Mouse (Mus musculus) kidney, embryonic 14.5 days (tissue): Measurements from ENCODE around the gene Sox6. TPM values are rescaled to one million over a fixed set of nuclear protein-coding genes. Genes with fewer than 3 reads are reported as not detected.

Experiments used
- ATAC-seq: fragments of 200-750 bp; cut with Nextera tagmentation; 2 replicates; pipeline ENCODE4 v1.8.0; 2017; ENCODE audit warnings: moderate number of reproducible peaks, mild to moderate bottlenecking, moderate TSS enrichment, moderate library complexity; ENCODE audit not compliant: low FRiP score, low TSS enrichment
- H3K27ac ChIP-seq: fragments of 300-500 bp; sonication (generic); 2 replicates; pipeline ENCODE4 v1.5.1; 2014; ENCODE audit warnings: low read depth, mild to moderate bottlenecking, low read length, moderate library complexity, mixed read lengths
- H3K27me3 ChIP-seq: fragments of 300-500 bp; sonication (generic); 2 replicates; pipeline ENCODE4 v1.6.1; 2014; ENCODE audit warnings: mild to moderate bottlenecking, low read length; ENCODE audit not compliant: control insufficient read depth, insufficient read depth
- H3K36me3 ChIP-seq: fragments of 300-500 bp; sonication (generic); 2 replicates; pipeline ENCODE4 v1.6.1; 2014; ENCODE audit warnings: low read length, mixed read lengths; ENCODE audit not compliant: control insufficient read depth, insufficient read depth
- H3K4me1 ChIP-seq: fragments of 300-500 bp; sonication (generic); 2 replicates; pipeline ENCODE4 v1.6.1; 2014; ENCODE audit warnings: low read length, mixed read lengths; ENCODE audit not compliant: control insufficient read depth, insufficient read depth
- H3K4me2 ChIP-seq: fragments of 300-500 bp; sonication (generic); replicated peaks from 2 replicates; pipeline ENCODE4 v1.6.1; 2014; ENCODE audit warnings: low read depth, mild to moderate bottlenecking, low read length
- H3K4me3 ChIP-seq: fragments of 300-500 bp; sonication (generic); 2 replicates; pipeline ENCODE4 v1.5.1; 2014; ENCODE audit warnings: mild to moderate bottlenecking, low read length
- H3K9ac ChIP-seq: fragments of 300-500 bp; sonication (generic); 2 replicates; pipeline ENCODE4 v1.6.1; 2014; ENCODE audit warnings: low read depth, mild to moderate bottlenecking, low read length, moderate library complexity
- H3K9me3 ChIP-seq: fragments of 300-500 bp; sonication (generic); 2 replicates; pipeline ENCODE4 v1.6.1; 2016; ENCODE audit warnings: low read length; ENCODE audit not compliant: control insufficient read depth
- WGBS: fragments of 180-500 bp; shearing (Covaris S2); extraction: QIAGEN DNeasy Blood & Tissue Kit; methylation state at CpG from one replicate; pipeline ENCODE4 v1.1.7; 2014; 5-methylcytosine and 5-hydroxymethylcytosine counted together
- polyA plus RNA-seq: library from polyadenylated mRNA; unstranded; fragments of >200 nt; fragmentation: Nextera tagmentation; extraction: Ambion mirVana; gene quantifications from 2 replicates; pipeline ENCODE4 v1.2.1, GENCODE M21; 2014

The Sox6 gene
- polyA plus RNA-seq, 1 experiment from 2014 or later, result 15.1 TPM

DNA sequence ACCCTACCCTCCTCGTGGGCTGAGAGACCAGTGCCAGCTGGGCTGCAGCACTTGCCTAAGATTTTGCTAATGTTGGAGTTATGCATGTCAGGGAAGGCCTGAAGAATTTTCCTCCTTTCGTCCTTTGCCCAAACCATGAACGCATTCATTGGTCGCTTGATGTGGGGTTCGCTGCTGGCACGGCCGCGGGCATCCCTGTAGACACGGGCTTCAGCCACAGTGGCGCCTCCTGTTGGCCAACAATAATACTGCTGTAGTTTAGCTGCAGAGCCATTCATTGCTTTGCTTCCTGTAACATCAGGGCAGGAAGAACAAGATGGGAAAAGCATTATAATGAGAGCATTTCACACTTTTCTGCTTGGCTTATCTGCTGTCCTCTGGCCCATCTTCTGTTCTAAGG lies 549.0 kb downstream of the Sox6 start:
- Histone ChIP-seq H3K4me3 (no peak overlapping the region), H3K27me3 (no peaks in the 10 kb centered on the region; the same call in 1 of the 2 replicates), H3K4me2 (no peak overlapping the region), H3K36me3 (no peaks in the 10 kb centered on the region), H3K27ac (no peak overlapping the region), H3K9me3 (no peaks in the 10 kb centered on the region), H3K4me1 (no peaks in the 10 kb centered on the region), H3K9ac (no peak overlapping the region)
- WGBS, result 69% methylated on average over 10 of the region's 10 CpGs
- no peak for ATAC-seq

DNA sequence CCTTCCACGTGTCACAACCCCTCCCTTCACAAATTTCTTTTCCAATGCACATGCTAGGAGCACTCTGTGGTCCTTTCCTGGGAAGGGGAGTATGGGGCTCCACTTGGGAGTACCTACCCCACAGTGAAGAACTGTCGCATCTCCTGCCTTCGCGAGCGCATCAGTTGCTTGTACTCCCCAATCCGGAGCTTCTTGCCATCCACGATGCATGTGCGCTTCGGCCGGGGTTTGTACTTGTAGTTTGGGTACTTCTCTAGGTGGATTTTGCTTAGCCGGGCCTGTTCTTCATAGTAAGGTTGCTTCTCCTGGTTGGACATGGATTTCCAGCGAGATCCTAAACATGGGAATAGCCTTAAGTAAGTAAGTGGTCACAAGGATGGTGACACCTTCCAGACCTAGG lies 552.2 kb downstream of the Sox6 start:
- H3K27ac ChIP-seq, result no peak overlapping the region
- no peaks in the 10 kb centered on the region for H3K9me3 ChIP-seq
- no peak overlapping the region for H3K4me3 ChIP-seq
- 89% methylated on average over 12 of the region's 12 CpGs for WGBS
- no peaks in the 10 kb centered on the region for H3K4me1 ChIP-seq
- H3K9ac ChIP-seq, result no peak overlapping the region
- H3K4me2 ChIP-seq, result no peak overlapping the region
- no peaks in the 10 kb centered on the region for H3K36me3 ChIP-seq
- no peak for ATAC-seq
- H3K27me3 ChIP-seq, result no peaks in the 10 kb centered on the region

- no peak overlapping the region for H3K27ac ChIP-seq
- ATAC-seq, result no peak
- H3K4me3 ChIP-seq, result no peak overlapping the region
- no peak overlapping the region for H3K4me2 ChIP-seq
- no peak overlapping the region for H3K9ac ChIP-seq
- 85% methylated on average over 2 of the region's 2 CpGs for WGBS
- no peaks in the 10 kb centered on the region for H3K27me3 ChIP-seq
- no peaks in the 10 kb centered on the region for H3K9me3 ChIP-seq
- H3K36me3 ChIP-seq, result no peaks in the 10 kb centered on the region
- H3K4me1 ChIP-seq, result no peaks in the 10 kb centered on the region
Observed at GRCm38 (mm10) chr7:115485664-115486409, 552.8 kb downstream of the Sox6 start.

DNA sequence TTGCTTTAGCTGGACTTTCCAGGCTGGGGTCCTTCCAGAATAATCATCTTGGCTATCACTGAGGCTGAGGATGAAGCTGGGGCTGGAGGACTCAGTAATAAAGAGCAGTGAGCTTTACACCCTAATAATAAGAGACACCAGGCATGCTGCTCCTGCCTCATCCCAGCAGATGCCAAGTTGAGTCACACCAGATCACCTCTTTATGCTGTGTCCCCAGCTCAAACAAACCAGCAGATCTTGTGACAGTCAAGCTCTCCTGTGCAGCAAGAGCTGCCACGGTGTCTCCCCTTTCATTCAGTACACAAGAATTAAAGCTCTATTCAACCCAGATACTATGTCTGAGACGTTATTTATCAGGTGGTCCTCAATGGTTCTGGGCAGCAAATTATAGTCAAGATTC lies 560.8 kb downstream of the Sox6 start:
- H3K4me3 ChIP-seq, result no peak overlapping the region
- no peak for ATAC-seq
- H3K9me3 ChIP-seq, result no peaks in the 10 kb centered on the region
- no peaks in the 10 kb centered on the region for H3K27me3 ChIP-seq
- H3K4me1 ChIP-seq, result no peaks in the 10 kb centered on the region
- 61% methylated on average over 2 of the region's 2 CpGs for WGBS
- H3K27ac ChIP-seq, result no peak overlapping the region
- no peak overlapping the region for H3K4me2 ChIP-seq
- H3K36me3 ChIP-seq, result no peaks in the 10 kb centered on the region
- no peak overlapping the region for H3K9ac ChIP-seq

DNA sequence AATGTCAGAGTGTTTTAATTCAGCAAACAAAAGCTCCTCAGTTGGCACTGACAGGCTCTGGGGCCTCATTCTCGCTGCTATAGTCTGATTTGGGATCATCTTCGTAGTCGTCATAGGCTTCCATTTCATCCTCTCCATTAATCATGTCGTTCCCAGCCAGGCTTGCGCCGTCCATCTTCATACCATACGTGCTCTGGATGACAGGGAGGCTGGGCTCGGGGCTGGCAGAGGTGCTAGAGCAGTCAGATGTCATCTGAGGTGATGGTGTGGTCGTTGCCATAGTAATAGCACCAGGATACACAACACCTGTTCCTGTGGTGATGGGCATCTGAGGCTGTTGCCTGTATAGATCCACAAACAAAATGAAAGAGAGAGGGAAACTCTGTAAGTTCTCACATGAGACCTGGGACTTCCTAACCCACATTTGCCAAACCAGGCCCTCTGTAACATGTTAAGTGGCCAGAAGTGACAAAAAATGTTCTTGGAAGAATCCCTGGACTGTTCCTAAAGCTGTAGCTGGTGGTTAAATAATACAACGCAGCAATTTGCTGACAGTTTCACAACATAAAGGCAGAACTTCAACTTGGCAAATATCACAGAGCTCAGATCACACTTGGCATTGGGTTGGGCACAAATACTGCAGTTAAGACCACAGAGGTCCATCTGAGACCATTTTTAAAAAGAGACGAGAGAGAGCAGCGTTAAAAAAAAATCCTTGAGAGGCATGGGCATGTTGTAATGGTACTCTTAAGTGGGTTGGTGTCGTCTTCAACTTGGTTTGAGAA lies 561.5 kb downstream of the Sox6 start:
- Histone ChIP-seq H3K9me3 (no peaks in the 10 kb centered on the region), H3K4me2 (no peak overlapping the region), H3K36me3 (no peaks in the 10 kb centered on the region), H3K27ac (no peak overlapping the region), H3K4me1 (no peaks in the 10 kb centered on the region), H3K4me3 (no peak overlapping the region), H3K27me3 (no peaks in the 10 kb centered on the region), H3K9ac (no peak overlapping the region)
- WGBS, result 44% methylated on average over 13 of the region's 13 CpGs
- 0 out of 2 replicates have a peak, but pooled peaks have one; percentile 32 for ATAC-seq

DNA sequence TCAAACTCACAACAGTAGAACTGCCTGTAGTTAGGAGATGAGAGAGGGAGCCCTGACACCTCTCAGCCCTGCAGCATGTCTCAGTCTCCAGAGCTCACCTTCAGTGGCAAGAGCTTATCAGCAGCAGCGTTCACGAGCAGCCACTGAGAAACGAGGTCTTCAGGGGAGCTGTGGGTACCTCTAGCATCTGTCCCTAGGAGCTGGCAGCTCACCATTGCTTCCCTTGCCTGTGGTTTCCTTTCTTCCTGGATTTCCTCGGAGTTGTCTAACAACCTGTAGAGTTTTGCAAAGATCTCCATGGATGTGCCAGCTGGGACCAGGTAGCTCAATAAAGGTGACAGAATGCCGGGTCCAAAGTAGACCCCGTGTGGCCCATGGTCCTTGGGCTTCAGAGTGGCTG lies 563.4 kb downstream of the Sox6 start:
- no peak overlapping the region for H3K9ac ChIP-seq
- H3K9me3 ChIP-seq, result no peaks in the 10 kb centered on the region
- WGBS, result 89% methylated on average over 6 of the region's 6 CpGs
- no peak overlapping the region for H3K4me2 ChIP-seq
- H3K36me3 ChIP-seq, result no peaks in the 10 kb centered on the region
- H3K27me3 ChIP-seq, result no peaks in the 10 kb centered on the region
- H3K4me3 ChIP-seq, result no peak overlapping the region
- no peak for ATAC-seq
- no peak overlapping the region for H3K27ac ChIP-seq
- H3K4me1 ChIP-seq, result no peaks in the 10 kb centered on the region

GRCm38 (mm10) chr7:115474115-115474514 lies 564.5 kb downstream of the Sox6 start:
- H3K4me1 ChIP-seq, result no peaks in the 10 kb centered on the region
- H3K36me3 ChIP-seq, result no peaks in the 10 kb centered on the region
- no peak overlapping the region for H3K9ac ChIP-seq
- H3K4me3 ChIP-seq, result no peak overlapping the region
- H3K27ac ChIP-seq, result no peak overlapping the region
- H3K4me2 ChIP-seq, result no peak overlapping the region
- H3K9me3 ChIP-seq, result no peaks in the 10 kb centered on the region
- 89% methylated on average over 9 of the region's 9 CpGs for WGBS
- no peaks in the 10 kb centered on the region for H3K27me3 ChIP-seq
- ATAC-seq, result no peak

- 65% methylated on average over 3 of the region's 3 CpGs for WGBS
Observed at GRCm38 (mm10) chr7:115472850-115473249, 565.7 kb downstream of the Sox6 start.

DNA sequence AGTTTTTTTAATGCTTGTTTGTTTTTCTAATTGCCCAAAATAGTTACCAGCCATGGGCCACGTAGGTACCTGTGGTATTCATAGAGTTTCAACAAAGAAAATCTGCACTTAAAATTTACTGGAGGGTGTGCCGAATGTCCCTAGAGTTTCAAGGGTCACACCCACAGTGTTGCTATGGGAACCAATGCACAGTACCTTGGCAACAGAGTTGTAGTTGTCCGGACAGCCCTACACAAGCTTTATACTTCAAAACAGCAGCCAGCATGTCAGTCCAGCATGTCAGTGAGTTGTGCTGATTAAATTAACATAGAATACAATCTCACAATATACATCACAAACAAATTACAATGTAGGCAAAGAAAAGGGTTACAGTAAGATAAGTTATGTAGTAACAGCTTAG lies 567.1 kb downstream of the Sox6 start:
- ATAC-seq, result no peak
- H3K9me3 ChIP-seq, result no peaks in the 10 kb centered on the region
- H3K27me3 ChIP-seq, result no peaks in the 10 kb centered on the region
- H3K36me3 ChIP-seq, result no peaks in the 10 kb centered on the region
- H3K4me1 ChIP-seq, result no peaks in the 10 kb centered on the region
- H3K9ac ChIP-seq, result no peak overlapping the region
- WGBS, result 79% methylated on average over 3 of the region's 3 CpGs
- H3K4me3 ChIP-seq, result no peak overlapping the region
- H3K27ac ChIP-seq, result no peak overlapping the region
- H3K4me2 ChIP-seq, result no peak overlapping the region

More at GRCm38 (mm10) chr7:115472850-115473249, 565.7 kb downstream of the Sox6 start:
- Histone ChIP-seq H3K4me2 (no peak overlapping the region), H3K27ac (no peak overlapping the region), H3K9ac (no peak overlapping the region), H3K9me3 (no peaks in the 10 kb centered on the region), H3K36me3 (no peaks in the 10 kb centered on the region), H3K27me3 (no peaks in the 10 kb centered on the region), H3K4me3 (no peak overlapping the region), H3K4me1 (no peaks in the 10 kb centered on the region)
- no peak for ATAC-seq
